Mouse (Mus musculus): Measurements from ENCODE around the gene Creb3l2.

GRCm38 (mm10) chr6:37325076-37325475 lies 116.9 kb downstream of the Creb3l2 start:
- TF ChIP-seq GATA1 (IDR thresholded peaks at IDR 0.05; ENCODE audit: low read length) (no peak), TAL1 (IDR thresholded peaks at IDR 0.05; ENCODE audit: low read length) (no peak)
